Mouse (Mus musculus) cerebellum, adult 9-10 months (tissue): ENCODE measurements around the gene Nthl1.

Source experiments
- DNase-seq: peaks from one replicate; pipeline ENCODE4 v3.0.0; 2022

The Nthl1 gene

DNA sequence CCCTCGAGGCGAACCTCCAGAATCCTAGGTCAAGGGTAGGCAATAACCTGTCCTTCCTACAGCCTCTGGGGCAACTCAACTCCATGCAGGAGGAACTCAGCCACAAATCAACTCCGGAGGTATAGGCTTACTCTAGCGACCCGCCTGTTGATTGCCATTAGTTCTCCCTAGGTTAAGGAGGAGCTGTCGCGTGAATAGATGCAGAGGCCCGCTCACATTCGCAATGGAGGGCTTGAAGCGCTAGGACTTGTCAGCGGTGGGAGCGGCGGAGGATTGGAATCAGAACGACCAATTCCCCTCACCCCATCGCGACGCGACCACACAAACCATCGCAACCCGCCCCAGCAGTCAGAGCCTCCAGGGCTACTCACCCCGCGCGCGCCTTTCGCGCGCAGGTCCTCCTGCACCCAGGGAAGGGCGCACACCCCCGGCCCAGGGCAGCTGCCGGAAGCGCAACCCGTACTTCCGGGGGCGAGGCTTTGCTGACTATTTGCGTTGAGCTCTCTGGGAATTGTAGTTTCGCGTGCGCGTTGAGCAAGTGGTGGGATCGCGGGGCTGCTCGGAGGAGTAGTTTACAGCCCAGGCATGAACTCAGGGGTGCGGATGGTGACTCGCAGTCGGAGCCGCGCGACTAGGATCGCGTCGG is at the start of gene Nthl1, which contains the start of gene Tsc2:
Gene Nthl1 (plus strand): TSS at position 514 of the 646 bp plus-strand sequence.
Gene Tsc2 (minus strand): TSS at position 464 of the 646 bp plus-strand sequence.
- peak; percentile 79 for DNase-seq

DNA sequence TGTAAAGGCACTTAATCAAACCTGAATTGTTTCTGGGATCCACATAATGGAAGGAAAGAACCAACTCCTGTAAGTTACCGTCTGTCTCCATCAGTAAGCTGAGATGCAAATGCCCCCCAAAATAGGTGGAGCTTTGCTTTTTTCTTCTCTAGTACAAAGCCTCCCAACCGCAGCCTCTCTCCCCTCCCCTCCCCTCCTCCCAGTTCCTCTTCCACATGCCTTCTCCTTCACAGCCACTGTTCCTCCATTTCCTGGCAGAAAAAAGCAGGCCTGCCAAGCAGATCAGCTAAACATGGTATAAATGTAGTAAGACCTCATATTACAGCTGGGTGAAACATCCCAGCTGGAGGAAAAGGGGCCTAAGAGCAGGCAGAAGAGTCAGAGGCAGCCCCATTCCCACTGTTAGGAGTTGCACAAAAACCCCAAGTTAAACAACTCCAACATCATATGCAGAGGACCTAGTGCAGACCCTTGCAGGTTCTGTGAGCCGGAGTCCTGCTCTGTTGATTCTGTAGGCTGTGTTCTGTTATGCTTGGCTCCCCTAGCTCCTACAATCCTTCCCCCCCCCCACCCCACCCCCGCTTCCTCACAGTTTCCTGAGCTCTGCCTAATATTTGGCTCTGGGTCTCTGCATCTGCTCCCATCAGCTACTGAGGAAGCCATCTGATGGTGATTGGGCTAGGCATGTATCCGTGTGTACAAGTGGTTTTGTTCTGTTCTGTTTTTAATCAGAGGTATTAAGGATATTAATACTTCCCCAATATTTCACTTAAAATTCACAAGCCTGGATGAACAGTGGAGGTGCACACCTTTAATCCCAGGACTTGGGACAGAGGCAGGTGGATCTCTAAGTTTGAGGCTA is 48.6 kb upstream of the Nthl1 start:
- DNase-seq: no peak

DNA sequence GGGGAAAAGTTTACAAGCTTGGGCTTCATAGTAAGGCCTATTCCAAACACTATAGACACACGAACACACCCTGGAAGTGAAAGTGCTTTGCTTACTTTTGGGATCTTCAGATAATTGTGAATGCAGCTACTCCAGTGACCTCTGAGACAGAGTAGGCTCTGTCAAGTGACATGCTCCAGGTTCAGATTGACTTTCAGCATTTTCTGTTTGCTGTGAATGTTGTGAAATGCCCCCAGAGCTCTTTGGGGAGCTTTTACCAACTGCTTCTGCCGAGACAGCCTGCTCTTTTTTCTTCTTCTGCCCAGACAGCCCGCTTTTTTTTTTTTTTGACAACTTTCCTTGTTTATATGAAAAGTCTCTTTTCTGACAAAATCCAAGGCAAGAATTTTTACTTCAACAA is 48.0 kb upstream of the Nthl1 start:
- DNase-seq: no peak

DNA sequence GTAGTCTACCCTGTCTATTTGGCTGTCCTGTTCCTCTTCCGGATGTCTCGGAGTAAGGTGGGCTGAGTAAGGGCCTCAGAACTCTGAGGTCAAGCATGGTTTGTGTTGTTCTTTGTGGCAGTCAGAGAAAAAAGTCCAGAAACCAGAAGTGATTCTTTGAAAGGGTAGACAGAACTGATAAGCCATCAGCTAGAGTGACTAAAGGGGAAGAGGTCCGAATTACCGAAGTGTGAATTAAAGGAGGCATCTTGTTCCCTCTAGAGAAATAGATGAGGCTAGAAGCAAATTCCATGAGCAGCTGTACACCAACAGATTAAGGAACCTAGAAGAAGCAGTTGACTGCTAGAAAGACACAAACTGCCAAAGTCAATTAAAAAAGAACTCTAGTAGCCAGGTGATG is 45.9 kb upstream of the Nthl1 start:
- DNase-seq: no peak

DNA sequence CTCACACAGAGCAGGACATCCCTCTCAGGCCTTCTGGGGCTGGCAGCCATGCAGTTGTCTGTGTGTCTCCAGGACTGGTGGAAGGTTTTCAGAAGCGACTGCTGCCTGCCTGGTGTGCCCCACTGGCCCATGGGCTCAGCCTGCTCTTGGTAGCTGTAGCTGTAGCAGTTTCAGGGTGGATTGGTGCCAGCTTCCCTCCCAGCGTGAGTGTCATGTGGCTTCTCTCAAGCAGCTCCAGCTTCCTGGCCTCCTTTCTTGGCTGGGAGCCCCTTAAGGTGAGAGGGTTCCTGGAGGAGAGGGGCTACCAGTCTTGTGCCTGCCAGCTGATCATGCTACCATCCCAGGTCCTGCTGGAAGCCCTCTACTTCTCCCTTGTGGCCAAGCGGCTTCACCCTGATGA is 41.5 kb upstream of the Nthl1 start:
- DNase-seq: peak; percentile 81

DNA sequence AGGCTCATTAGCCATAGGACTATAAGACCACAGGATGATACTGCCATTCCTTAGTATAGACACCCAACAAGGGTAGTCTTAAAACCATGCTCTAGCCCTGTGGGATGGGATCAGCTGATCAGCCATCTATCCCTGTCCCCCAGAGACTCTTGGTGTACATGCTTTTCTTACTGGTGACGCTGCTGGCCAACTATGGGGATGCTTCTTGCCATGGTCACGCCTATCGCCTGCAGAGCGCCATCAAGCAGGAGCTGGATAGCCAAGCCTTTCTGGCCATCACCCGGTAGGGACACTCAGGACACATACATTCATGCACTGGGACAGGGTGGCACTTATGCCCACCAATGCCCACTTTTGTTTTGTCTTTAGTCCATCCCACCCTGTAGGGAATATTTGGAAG is 40.8 kb upstream of the Nthl1 start:
- DNase-seq: no peak

DNA sequence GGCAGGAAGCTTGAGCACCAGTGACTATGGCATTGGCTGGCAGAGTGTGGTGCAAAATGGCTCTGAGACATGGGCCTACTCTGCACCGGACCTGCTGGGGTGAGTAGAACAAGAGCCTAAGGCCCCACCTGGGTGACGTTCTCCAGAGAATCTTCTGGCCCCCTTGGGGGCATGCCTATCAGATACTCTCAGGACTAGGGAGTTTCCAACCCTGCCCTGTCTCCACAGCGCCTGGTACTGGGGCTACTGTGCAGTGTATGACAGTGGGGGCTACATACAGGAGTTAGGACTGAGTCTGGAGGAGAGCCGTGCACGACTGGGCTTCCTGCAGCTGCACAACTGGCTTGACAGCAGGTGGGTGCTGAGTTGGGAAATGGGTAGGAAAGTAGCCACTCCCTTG is 39.2 kb upstream of the Nthl1 start:
- DNase-seq: peak; percentile 22

DNA sequence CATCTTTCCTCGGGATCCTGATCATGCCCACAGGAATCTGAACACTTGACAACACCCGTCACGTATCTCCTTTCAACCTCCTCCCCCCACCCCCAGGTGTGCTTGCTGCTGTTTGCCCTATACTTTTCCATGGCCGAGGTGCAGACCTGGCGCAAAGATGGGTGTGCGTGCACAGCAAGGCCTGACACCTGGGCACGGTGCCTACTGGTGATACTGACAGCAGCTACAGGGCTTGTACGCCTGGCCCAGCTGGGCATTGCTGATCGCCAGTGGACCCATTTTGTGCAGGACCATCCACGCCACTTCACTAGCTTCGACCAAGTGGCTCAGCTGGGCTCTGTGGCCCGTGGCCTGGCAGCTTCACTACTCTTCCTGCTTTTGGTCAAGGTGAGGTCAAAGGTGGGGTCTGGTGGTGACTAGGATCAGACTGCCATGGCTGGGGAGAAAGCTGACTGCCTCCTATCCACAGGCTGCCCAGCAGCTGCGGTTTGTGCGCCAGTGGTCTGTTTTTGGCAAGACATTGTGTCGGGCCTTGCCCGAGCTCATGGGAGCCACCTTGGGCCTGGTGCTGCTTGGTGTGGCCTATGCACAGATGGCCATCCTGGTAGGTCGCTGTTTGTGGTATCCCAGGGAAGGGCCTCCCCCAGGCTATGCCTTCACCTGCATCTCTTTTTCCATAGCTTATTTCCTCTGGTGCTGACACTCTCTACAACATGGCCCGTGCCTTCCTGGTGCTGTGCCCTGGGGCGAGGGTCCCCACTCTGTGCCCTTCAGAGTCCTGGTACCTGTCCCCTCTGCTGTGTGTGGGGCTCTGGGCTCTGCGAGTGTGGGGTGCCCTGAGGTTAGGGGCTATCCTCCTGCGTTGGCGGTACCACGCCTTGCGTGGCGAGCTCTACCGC is 38.2 kb upstream of the Nthl1 start:
- DNase-seq: peak; percentile 58

DNA sequence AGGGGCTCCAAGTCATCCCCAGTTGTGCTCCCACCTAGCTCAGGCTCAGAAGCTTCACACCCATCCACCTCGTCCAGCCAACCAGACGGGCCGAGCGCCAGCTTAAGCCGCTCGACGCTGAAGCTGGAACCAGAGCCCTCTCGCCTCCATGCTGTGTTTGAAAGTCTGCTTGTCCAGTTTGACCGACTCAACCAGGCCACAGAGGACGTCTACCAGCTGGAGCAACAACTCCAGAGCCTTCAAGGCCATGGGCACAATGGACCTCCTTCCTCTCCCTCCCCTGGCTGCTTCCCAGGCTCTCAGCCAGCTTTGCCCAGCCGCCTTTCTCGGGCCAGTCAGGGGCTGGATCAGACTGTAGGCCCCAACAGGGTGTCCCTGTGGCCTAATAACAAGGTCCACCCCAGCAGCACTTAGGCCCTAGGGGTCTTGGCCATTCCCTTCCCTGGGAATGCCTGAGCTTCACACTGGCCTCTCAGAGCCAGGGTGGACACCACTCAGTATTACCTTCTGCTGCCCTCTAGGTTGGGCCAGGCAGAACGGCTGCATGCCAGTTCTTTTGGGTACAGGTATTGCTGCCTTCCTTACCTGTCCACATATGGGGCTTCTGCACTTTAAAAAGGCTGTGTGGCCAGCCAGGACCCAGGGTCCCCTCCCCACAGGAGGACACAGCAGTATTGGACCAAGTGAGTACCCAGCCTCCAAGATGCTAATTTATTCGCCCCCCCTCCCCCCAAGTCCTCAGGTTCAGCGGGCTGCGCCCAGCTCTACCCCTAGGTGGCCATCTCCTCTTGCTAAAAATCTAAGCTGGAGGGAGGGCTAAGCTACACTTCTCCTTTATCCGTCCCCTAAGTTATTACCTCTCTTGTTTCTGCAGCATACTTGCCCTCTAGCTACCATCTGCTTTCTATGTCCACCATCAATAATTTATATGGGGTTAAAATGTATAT is 37.1 kb upstream of the Nthl1 start:
- DNase-seq: peak; percentile 75

DNA sequence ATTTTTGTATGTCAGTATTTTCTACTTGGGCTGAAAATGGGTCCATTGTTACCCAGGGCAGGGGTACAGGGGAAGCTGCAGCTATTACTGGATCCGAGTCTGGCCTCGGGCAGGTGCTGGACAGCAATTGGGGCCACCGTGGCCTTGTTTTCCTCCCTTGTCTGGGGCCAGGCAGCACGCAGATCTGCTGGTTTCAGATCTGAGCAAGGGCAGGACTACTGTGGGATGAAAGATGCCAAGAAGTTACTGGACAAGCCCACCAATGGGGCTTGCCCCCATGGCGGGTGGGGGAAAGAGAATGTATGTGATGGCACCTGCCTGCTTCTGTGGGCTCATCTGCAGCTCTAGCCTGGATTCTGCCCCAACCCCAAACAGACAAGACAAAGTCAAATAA is 36.4 kb upstream of the Nthl1 start:
- DNase-seq: peak; percentile 52

DNA sequence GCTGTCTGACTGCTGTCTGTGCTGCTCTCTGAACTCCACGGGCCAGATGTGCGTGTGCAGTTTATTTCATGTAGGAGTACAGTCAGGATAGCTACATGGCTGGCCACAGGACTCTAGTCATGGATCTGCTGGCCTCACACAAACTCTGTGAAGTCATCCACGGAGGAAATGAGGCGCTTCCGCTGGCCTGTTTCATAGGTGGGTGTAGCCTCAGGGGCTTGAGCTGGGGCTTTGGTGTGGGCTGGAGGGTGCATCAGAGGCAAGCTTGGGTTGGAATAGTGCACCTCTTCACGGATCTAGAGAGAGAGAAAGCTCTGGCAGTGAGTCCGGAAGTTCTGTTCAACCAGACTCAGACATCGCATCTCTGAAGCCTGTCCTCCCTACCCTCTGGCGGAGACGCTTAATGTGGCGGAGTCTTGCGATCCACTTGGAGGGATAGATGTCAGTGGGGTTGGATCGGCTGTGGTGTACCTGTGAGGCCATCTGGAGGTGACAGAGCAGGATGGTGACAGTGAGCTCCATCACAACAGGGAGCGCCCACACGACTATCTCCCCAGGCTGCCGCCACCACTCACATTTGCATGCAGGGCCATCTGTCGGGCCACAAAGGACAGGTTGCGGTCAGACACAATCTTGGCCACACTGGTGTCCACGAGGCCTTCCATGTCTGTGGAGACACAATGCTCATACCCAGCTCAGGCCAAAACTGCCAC is 35.9 kb upstream of the Nthl1 start:
- DNase-seq: peak; percentile 93

DNA sequence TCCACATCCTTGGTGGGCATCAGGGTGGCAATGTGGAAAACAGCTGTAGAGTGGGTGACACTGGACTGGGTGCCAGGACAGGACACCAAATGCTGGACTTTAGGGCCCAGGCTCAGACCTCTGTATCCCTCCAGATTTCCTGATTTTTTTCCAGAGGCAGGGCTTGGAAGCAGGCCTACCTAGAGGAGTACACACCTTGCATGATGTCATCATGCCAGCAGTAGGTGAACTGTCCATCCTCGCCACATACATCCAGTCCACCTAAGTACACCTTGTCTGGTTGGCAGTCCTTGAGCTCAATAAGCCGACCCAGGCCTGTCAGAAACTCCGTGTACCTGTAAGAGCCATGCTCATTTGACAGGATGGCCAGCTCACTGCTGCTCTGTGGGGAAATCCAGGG is 34.5 kb upstream of the Nthl1 start:
- DNase-seq: peak; percentile 46

DNA sequence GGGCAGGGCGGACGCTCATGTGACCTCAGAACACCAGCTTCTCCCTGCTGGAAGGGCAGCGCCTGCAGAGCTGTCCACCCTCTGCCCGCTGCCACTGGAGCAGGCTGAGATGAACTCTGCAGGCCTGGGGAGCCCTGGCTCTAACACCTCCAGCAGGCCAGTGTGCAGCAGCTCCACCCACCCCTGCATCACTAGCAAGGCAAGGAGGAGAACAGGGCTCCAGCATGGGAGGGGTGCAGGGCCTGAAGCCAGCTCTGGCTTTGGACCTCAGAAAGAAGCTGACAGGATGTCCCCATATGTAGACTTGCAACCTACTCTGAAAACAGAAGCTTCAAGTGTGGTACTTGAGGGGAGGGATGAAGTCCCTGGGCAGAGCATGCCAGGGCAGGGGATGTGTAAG is 32.0 kb upstream of the Nthl1 start:
- peak; percentile 50 for DNase-seq

DNA sequence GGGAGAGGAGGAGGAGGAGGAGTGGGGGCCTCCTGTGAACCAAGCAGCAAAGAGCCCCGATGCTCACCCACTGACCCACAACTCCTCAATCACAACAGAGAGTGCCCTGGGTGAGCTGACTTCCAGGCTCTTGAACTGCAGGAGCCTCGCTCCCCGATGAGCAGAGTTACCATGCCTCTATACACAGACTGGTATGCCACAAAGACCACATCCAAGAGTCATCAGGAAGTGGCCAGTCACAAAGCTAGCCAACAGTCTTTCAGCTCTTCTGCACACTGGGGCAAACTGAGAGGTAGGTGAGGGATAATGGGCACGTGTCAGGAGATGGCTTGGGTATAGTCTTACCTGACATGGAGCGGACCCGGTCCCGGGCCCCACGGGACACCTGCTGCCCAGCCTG is 28.5 kb upstream of the Nthl1 start:
- no peak for DNase-seq

DNA sequence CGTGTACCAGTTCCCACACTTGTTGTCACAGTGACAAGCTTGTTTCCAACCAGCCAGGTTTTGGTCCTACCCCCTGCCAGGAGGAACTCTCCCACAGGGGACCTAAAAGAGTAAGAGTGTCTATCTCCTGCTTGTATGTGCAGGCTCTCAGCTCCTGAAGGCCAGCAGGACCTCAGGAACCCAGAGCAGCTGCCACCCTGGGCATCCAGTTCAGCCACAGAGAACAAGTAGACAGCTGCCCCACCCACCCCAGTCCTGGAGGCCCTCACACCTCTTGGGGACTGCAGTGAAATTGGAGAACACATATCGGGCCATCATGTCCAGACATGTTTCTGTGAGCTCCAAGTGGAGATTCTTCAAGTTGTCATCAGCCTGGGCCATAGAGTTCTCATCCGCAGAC is 27.9 kb upstream of the Nthl1 start:
- no peak for DNase-seq

DNA sequence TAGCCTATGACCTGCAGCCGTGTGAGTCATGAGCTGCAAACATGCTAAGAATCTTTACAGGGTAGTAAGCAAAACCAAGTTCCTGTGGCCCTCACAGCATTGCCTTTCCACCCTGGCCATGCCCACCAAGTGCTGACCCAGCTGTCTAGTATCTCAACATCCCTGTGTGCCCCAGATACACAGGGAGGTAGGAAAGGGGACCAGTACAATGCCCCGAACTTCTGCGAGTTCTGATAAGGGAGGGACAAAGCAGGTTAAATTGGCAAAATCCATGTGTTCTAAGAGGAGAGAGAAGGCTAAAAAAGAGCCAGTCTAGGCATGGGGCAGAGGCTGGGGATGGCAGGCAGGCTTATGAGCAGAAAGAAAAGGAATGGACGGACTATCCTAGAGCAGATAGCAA is 24.1 kb upstream of the Nthl1 start:
- DNase-seq: no peak

DNA sequence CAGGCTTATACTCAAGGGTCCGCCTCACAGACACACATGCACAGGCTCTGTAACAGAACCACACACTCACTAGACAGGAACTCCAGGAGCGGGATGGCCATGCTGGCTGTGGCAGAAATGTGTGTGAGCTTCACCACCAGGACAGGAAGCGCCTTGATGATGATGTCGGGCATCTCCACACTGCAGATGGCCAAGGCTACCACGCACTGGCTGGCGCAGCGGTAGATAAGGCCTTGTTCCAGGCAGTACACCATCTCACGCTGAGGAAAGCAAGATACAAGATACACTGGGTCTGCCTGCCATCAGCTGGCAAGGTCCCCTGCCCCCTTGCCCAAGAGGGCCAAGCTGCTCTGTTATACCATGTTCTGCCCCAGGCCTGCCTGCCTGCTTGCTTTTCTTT is 23.6 kb upstream of the Nthl1 start:
- no peak for DNase-seq

DNA sequence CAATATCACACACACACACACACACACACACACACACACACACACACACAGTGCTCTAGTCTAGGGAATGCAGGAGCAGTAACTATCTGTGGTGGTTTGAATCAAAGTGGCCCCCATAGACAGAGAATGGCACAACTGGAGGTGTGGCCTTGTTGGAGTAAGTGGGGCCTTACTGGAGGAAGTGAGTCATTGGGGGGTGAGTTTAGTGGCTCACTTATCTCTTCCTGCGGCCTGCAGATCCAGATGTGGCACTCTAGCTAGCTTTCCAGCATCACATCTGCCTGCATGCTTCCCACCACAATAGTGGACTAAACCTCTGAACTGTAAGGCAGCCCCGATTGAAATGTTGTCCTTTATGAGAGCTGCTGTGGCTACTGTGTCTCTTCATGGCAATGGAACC is 21.8 kb upstream of the Nthl1 start:
- no peak for DNase-seq

DNA sequence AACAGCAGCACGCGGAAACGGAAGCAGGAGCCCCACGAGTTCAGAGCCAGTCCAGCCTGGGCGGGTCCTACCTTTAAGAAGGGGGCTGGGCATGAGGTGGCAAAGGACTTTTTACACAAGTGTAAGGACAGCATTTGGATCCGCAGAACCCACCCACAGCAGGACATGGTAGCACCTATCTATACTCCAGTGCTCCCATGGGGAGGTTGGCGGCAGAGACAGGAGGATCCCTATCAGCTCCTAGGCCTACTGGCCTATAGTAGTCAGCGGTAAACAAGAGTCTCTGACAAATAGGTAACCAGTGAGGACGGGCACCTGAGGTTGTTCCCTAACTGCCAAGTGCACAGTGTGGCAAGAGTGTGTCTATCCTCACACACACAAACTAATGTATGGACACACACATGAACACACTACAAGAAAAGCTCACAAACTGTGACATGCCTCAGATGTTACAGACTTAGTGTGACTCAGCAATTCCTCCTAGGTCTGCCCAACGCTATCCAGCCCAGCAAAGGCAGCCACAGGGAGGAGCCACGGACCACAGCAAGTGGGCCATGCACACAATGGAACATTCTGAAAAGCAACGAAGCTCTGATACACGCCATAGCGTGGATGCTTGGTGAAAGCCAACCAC is 14.8 kb upstream of the Nthl1 start:
- no peak for DNase-seq

DNA sequence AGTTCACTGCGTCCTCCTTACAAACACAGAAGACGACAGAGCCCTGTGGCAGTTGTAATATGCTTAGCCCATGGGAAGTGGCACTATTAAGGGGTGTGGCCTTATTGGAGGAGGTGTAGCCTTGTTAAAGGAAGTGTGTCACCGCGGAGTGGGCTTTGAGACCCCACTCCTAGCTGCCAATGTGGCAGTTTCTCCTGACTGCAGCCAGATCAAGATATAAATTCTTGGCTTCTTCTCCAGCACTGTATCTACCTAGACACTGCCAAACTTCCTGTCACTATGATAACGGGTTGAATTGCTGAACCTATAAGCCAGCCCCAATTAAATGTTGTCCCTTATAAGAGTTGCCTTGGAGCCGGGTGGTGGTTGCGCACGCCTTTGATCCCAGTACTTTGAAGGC is 7.0 kb upstream of the Nthl1 start:
- no peak for DNase-seq

DNA sequence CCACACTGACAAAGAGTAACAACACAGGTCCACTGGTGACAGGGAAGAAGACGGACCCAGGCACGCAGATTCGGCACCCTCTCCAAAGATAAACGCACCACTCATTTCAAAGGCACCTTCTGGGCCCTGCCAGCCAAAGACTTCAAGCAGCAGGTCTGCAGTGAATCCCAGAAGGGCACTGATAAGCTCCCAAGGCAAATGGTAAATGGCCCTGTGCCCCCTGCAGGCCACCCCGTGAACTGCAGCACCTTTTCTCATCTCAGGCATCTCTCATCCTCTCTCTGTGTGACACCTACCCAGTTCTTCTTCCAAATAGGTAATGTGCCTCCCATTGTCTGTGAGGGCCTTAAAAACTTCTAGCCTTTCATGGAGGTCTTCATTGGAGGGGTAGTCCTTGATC is 3.8 kb upstream of the Nthl1 start:
- peak; percentile 92 for DNase-seq
